Mouse (Mus musculus) urinary bladder, postnatal 4 days (tissue): ENCODE data around the gene Clec2l.
A peak's percentile ranks its signal among the peaks of the same experiment; 100 is the strongest.

Experiments
- DNase-seq, 2 experiments: peaks; one replicate each; pipeline ENCODE4 v3.0.0; 2021 to 2022; ENCODE audit warnings: low spot score in 2 of 2

Clec2l gene

GRCm38 (mm10) chr6:38662714-38663615 lies at the start of gene Clec2l:
Gene Clec2l, plus strand, starts transcription at chr6:38663069.
- DNase-seq, result peak in 1 of 2 experiments; percentile 25

- no peak for DNase-seq
These were observed 40.5 kb upstream of the Clec2l start for GRCm38 (mm10) chr6:38622406-38622805.

- peak in 1 of 2 experiments; percentile 0 for DNase-seq
These were observed 39.4 kb upstream of the Clec2l start for GRCm38 (mm10) chr6:38623457-38623856.

- peak in 1 of 2 experiments; percentile 10 for DNase-seq
These were observed 38.4 kb upstream of the Clec2l start for GRCm38 (mm10) chr6:38624439-38624838.

- peak in 1 of 2 experiments; percentile 57 for DNase-seq
These were observed 36.8 kb upstream of the Clec2l start for GRCm38 (mm10) chr6:38626086-38626485.

- peak in 1 of 2 experiments; percentile 47 for DNase-seq
These were observed 35.8 kb upstream of the Clec2l start for GRCm38 (mm10) chr6:38627081-38627480.

GRCm38 (mm10) chr6:38627486-38627885 lies 35.4 kb upstream of the Clec2l start:
- peak; percentile 12 to 28 for DNase-seq

GRCm38 (mm10) chr6:38629556-38629955 lies 33.3 kb upstream of the Clec2l start:
- DNase-seq, result peak; percentile 8 to 50

- peak in 1 of 2 experiments; percentile 30 for DNase-seq
These were observed 30.0 kb upstream of the Clec2l start for GRCm38 (mm10) chr6:38632826-38633225.

- peak in 1 of 2 experiments; percentile 32 for DNase-seq
These were observed 28.4 kb upstream of the Clec2l start for GRCm38 (mm10) chr6:38634461-38634860.

- DNase-seq, result peak; percentile 26 to 66
These were observed 26.7 kb upstream of the Clec2l start for GRCm38 (mm10) chr6:38635941-38636851.

GRCm38 (mm10) chr6:38636852-38637618 lies 25.8 kb upstream of the Clec2l start, which contains the start of gene Klrg2:
Gene Klrg2, minus strand, starts transcription at chr6:38637242.
- DNase-seq, result peak in 1 of 2 experiments; percentile 47

- DNase-seq, result no peak
These were observed 22.5 kb upstream of the Clec2l start for GRCm38 (mm10) chr6:38640401-38640800.

GRCm38 (mm10) chr6:38641228-38641627 lies 21.6 kb upstream of the Clec2l start:
- DNase-seq, result no peak

- no peak for DNase-seq
These were observed 21.2 kb upstream of the Clec2l start for GRCm38 (mm10) chr6:38641645-38642044.

GRCm38 (mm10) chr6:38642593-38642992 lies 20.3 kb upstream of the Clec2l start:
- DNase-seq, result no peak

- DNase-seq, result no peak
These were observed 19.8 kb upstream of the Clec2l start for GRCm38 (mm10) chr6:38643039-38643438.

- no peak for DNase-seq
These were observed 13.3 kb upstream of the Clec2l start for GRCm38 (mm10) chr6:38649545-38649944.

GRCm38 (mm10) chr6:38650263-38650937 lies 12.5 kb upstream of the Clec2l start:
- peak; percentile 36 to 73 for DNase-seq

GRCm38 (mm10) chr6:38661626-38662025 lies 1.2 kb upstream of the Clec2l start:
- DNase-seq, result no peak

- no peak for DNase-seq
These were observed 6.7 kb downstream of the Clec2l start for GRCm38 (mm10) chr6:38669580-38669979.
